Mouse (Mus musculus): Measurements from ENCODE around the gene Metrn. TPM values are rescaled to one million over a fixed set of nuclear protein-coding genes. Genes with fewer than 3 reads are reported as not detected.

The Metrn gene
- total and polyA plus RNA-seq, 3 experiments, result 16.9 to 50.1 (median 23.7) TPM

DNA sequence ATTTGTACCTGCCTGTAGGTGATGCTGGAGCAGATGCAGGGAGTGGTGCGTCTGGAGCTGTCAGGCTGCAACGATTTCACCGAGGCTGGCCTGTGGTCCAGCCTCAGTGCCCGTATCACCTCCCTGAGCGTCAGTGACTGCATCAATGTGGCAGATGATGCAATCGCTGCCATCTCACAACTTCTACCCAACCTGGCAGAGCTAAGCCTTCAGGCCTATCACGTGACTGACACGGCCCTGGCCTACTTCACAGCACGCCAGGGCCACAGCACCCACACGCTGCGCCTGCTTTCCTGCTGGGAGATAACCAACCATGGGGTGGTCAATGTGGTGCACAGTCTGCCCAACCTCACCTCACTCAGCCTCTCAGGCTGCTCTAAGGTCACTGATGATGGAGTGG, 20.7 kb upstream of the Metrn start:
- no peak for DNase-seq (ENCODE audit: extremely low read depth)
- Histone ChIP-seq H3K79me2 (replicated peaks; ENCODE audit: control insufficient read depth, extremely low read depth, insufficient read depth, poor library complexity, severe bottlenecking) (no peaks in the 10 kb centered on the region), H3K4me3 (replicated peaks in 1 of 3; ENCODE audit: low read depth in 2 of 3, low read length in 2 of 3, poor library complexity in 1 of 3) (no peak overlapping the region), H3K4me2 (ENCODE audit: insufficient read depth, low read depth, poor library complexity, severe bottlenecking) (no peak overlapping the region), H3K27me3 (replicated peaks) (peaks cover 94% of the 10 kb centered on the region), H3K27ac (ENCODE audit: insufficient read depth, low read depth) (no peak overlapping the region), H3K4me1 (ENCODE audit: control insufficient read depth in 1 of 2, insufficient read depth in 2 of 2) (peaks cover 12 to 13% of the 10 kb centered on the region in 2 experiments), H3K9ac (ENCODE audit: insufficient read depth, low read depth) (no peak overlapping the region), H3K36me3 (replicated peaks in 1 of 2; ENCODE audit: control insufficient read depth in 1 of 2, insufficient read depth in 1 of 2, low read length in 1 of 2) (no peaks in the 10 kb centered on the region), H3K9me3 (replicated peaks; ENCODE audit: low read length) (no peaks in the 10 kb centered on the region)
- in situ Hi-C loops (cut with MboI; ENCODE audit: low pct_ligation_motif_present, low pct_unique_long_range_greater_than_20kb, low sequenced_read_pairs), result no loop called here
- TF ChIP-seq BHLHE40 (IDR thresholded peaks at IDR 0.05; ENCODE audit: low read depth, low read length), result no peak
- TF ChIP-seq SIN3A (IDR thresholded peaks at IDR 0.05; ENCODE audit: low read length), result no peak
- peak; percentile 15; the same call in 1 of the 2 replicates for TF ChIP-seq USF1 (IDR thresholded peaks at IDR 0.05; ENCODE audit: low read depth, low read length)
- dilution Hi-C loops (cut with MboI; ENCODE audit: extremely low pct_ligation_motif_present, extremely low pct_unique_long_range_greater_than_20kb, low sequenced_read_pairs), result no loop called here

DNA sequence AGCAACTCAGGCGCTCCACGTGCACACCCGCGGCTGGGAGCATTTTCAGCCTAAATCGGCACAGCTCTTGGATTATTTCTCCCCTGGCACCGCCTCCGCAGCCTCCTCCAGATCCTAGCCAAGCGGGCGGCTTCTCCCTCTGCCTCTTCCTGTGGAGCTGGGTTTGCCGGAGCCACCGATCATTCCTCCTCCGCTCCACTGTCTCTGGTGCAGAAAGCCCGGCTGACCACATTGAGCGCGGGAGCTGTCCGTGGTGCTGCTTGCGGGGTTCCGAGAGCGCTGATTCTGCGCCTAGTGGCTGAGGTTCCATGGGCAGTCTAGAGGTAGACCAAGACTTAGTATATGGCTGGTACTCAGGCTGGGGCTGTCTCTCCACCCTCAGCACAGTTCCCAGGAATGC, 16.5 kb upstream of the Metrn start:
- Histone ChIP-seq H3K79me2 (replicated peaks; ENCODE audit: control insufficient read depth, extremely low read depth, insufficient read depth, poor library complexity, severe bottlenecking) (no peaks in the 10 kb centered on the region), H3K4me3 (replicated peaks in 1 of 3; ENCODE audit: low read depth in 2 of 3, low read length in 2 of 3, poor library complexity in 1 of 3) (no peak overlapping the region), H3K27me3 (replicated peaks) (peaks cover 95% of the 10 kb centered on the region), H3K9me3 (replicated peaks; ENCODE audit: low read length) (no peaks in the 10 kb centered on the region), H3K36me3 (replicated peaks in 1 of 2; ENCODE audit: control insufficient read depth in 1 of 2, insufficient read depth in 1 of 2, low read length in 1 of 2) (no peaks in the 10 kb centered on the region), H3K27ac (ENCODE audit: insufficient read depth, low read depth) (no peak overlapping the region), H3K4me1 (ENCODE audit: control insufficient read depth in 1 of 2, insufficient read depth in 2 of 2) (peaks cover 2 to 5% of the 10 kb centered on the region in 2 experiments; a peak in 3 of 4 replicates), H3K4me2 (ENCODE audit: insufficient read depth, low read depth, poor library complexity, severe bottlenecking) (no peak overlapping the region), H3K9ac (ENCODE audit: insufficient read depth, low read depth) (no peak overlapping the region)
- in situ Hi-C loops (cut with MboI; ENCODE audit: low pct_ligation_motif_present, low pct_unique_long_range_greater_than_20kb, low sequenced_read_pairs), result no loop called here
- TF ChIP-seq SIN3A (IDR thresholded peaks at IDR 0.05; ENCODE audit: low read length) (peak; percentile 81; the same call in 1 of the 2 replicates), CTCF (conservative IDR thresholded peaks at IDR 0.05 in 1 of 2, IDR thresholded peaks at IDR 0.05 in 1 of 2; ENCODE audit: low read depth in 2 of 2, low read length in 2 of 2) (peak in 1 of 2 experiments; percentile 50; a peak in 2 of 4 replicates), CHD2 (IDR thresholded peaks at IDR 0.05; ENCODE audit: low read length) (no peak), MXI1 (IDR thresholded peaks at IDR 0.05; ENCODE audit: low read depth, low read length) (peak; percentile 87)
- dilution Hi-C loops (cut with MboI; ENCODE audit: extremely low pct_ligation_motif_present, extremely low pct_unique_long_range_greater_than_20kb, low sequenced_read_pairs), result no loop called here
- peak; percentile 57 for DNase-seq (ENCODE audit: extremely low read depth)

DNA sequence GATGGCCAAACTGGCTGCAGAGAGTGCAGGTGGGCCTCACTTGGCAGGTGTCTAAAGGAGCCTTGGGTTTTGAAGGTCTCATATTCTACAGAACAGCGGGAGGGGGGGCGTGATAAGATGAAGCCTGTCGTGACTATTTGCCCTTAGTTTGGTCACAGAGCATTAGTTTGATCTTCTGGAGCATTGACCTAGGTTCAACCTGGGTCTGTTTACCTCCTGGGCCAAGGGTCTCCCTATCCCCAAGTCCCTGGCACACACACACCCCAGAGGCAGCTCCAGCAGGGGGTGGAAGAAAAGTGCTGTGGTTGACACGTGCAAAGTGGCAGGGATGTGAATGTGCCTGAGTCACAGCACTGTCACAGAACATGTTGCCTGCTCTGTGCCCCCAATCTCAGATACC, 14.0 kb upstream of the Metrn start:
- no peak overlapping the region for H3K4me3 ChIP-seq (replicated peaks in 1 of 3; ENCODE audit: low read depth in 2 of 3, low read length in 2 of 3, poor library complexity in 1 of 3)
- no peaks in the 10 kb centered on the region for H3K79me2 ChIP-seq (replicated peaks; ENCODE audit: control insufficient read depth, extremely low read depth, insufficient read depth, poor library complexity, severe bottlenecking)
- no peak overlapping the region for H3K27ac ChIP-seq (ENCODE audit: insufficient read depth, low read depth)
- H3K36me3 ChIP-seq (replicated peaks in 1 of 2; ENCODE audit: control insufficient read depth in 1 of 2, insufficient read depth in 1 of 2, low read length in 1 of 2), result no peaks in the 10 kb centered on the region
- no peak for DNase-seq (ENCODE audit: extremely low read depth)
- peaks cover 82% of the 10 kb centered on the region for H3K27me3 ChIP-seq (replicated peaks)
- dilution Hi-C loops (cut with MboI; ENCODE audit: extremely low pct_ligation_motif_present, extremely low pct_unique_long_range_greater_than_20kb, low sequenced_read_pairs) (no loop called here), in situ Hi-C loops (cut with MboI; ENCODE audit: low pct_ligation_motif_present, low pct_unique_long_range_greater_than_20kb, low sequenced_read_pairs) (no loop called here)
- H3K4me2 ChIP-seq (ENCODE audit: insufficient read depth, low read depth, poor library complexity, severe bottlenecking), result no peak overlapping the region
- H3K9me3 ChIP-seq (replicated peaks; ENCODE audit: low read length), result no peaks in the 10 kb centered on the region
- H3K9ac ChIP-seq (ENCODE audit: insufficient read depth, low read depth), result no peak overlapping the region
- TF ChIP-seq TBP (conservative IDR thresholded peaks at IDR 0.05; ENCODE audit: low read depth, low read length), result no peak
- no peak for TF ChIP-seq MXI1 (IDR thresholded peaks at IDR 0.05; ENCODE audit: low read depth, low read length)
- TF ChIP-seq KAT2A (IDR thresholded peaks at IDR 0.05; ENCODE audit: insufficient replicate concordance, low read length), result no peak
- no peaks in the 10 kb centered on the region for H3K4me1 ChIP-seq (ENCODE audit: control insufficient read depth in 1 of 2, insufficient read depth in 2 of 2)
